Mouse (Mus musculus): ENCODE results near the gene 1110032F04Rik. TPM values are rescaled to one million over a fixed set of nuclear protein-coding genes. Genes with fewer than 3 reads are reported as not detected.

The 1110032F04Rik gene
- total and polyA plus RNA-seq, 3 experiments, result 2.0 to 2.2 TPM; not detected in 1

- TF ChIP-seq MAZ (IDR thresholded peaks at IDR 0.05; ENCODE audit: low read depth, low read length), result no peak
- TF ChIP-seq MAFK (IDR thresholded peaks at IDR 0.05; ENCODE audit: borderline replicate concordance, low read depth, low read length), result no peak
- no peak for TF ChIP-seq USF1 (IDR thresholded peaks at IDR 0.05; ENCODE audit: low read depth, low read length)
- TF ChIP-seq HCFC1 (IDR thresholded peaks at IDR 0.05; ENCODE audit: low read depth, low read length), result no peak
- Histone ChIP-seq H3K9me3 (replicated peaks; ENCODE audit: insufficient read depth, low read length) (no peaks in the 10 kb centered on the region), H3K27me3 (ENCODE audit: control insufficient read depth in 1 of 2, insufficient read depth in 2 of 2, low read length in 2 of 2) (peaks cover 0 to 2% of the 10 kb centered on the region in 2 experiments; a peak in 3 of 4 replicates), H3K36me3 (ENCODE audit: control insufficient read depth in 1 of 2, insufficient read depth in 2 of 2, low read length in 2 of 2) (no peaks in the 10 kb centered on the region), H3K9ac (ENCODE audit: control insufficient read depth, low read depth, low read length, poor library complexity, severe bottlenecking) (no peak overlapping the region), H3K4me1 (ENCODE audit: control insufficient read depth in 1 of 2, insufficient read depth in 2 of 2, low read length in 2 of 2) (no peaks in the 10 kb centered on the region), H3K4me3 (ENCODE audit: control insufficient read depth in 1 of 2, insufficient read depth in 1 of 2, low read depth in 2 of 2, low read length in 2 of 2) (no peak overlapping the region), H3K79me2 (ENCODE audit: control insufficient read depth, insufficient read depth, low read length, poor library complexity) (no peaks in the 10 kb centered on the region), H3K27ac (ENCODE audit: control insufficient read depth, low read depth, low read length) (no peak overlapping the region)
- no peak for DNase-seq (ENCODE audit: low read depth, low spot score)
These were observed 47.5 kb upstream of the 1110032F04Rik start for GRCm38 (mm10) chr3:68821926-68822341.

GRCm38 (mm10) chr3:68823876-68824764, 45.3 kb upstream of the 1110032F04Rik start:
- TF ChIP-seq ZKSCAN1 (IDR thresholded peaks at IDR 0.05; ENCODE audit: low read depth, low read length) (no peak), NRF1 (IDR thresholded peaks at IDR 0.05; ENCODE audit: insufficient read depth, low read depth, low read length, poor library complexity, severe bottlenecking) (no peak), MAZ (IDR thresholded peaks at IDR 0.05; ENCODE audit: low read depth, low read length) (no peak), MXI1 (IDR thresholded peaks at IDR 0.05; ENCODE audit: low read depth, low read length) (no peak), ETS1 (IDR thresholded peaks at IDR 0.05; ENCODE audit: low read depth, low read length) (no peak), ZMIZ1 (IDR thresholded peaks at IDR 0.05; ENCODE audit: low read depth, low read length) (no peak), USF2 (IDR thresholded peaks at IDR 0.05; ENCODE audit: borderline replicate concordance in 1 of 2, insufficient read depth in 1 of 2, low read depth in 1 of 2, low read length in 2 of 2) (no peak), TAL1 (IDR thresholded peaks at IDR 0.05; ENCODE audit: low read length) (no peak), CHD2 (IDR thresholded peaks at IDR 0.05; ENCODE audit: low read length) (no peak), POLR2AphosphoS5 (IDR thresholded peaks at IDR 0.05; ENCODE audit: borderline replicate concordance, low read depth, low read length) (no peak)
- DNase-seq (ENCODE audit: low read depth, low spot score), result no peak

More at GRCm38 (mm10) chr3:68823876-68824764, 45.3 kb upstream of the 1110032F04Rik start:
- Histone ChIP-seq H3K27ac (ENCODE audit: control insufficient read depth, low read depth, low read length) (no peak overlapping the region), H3K9me3 (replicated peaks; ENCODE audit: insufficient read depth, low read length) (no peaks in the 10 kb centered on the region), H3K4me1 (ENCODE audit: control insufficient read depth in 1 of 2, insufficient read depth in 2 of 2, low read length in 2 of 2) (no peaks in the 10 kb centered on the region), H3K36me3 (ENCODE audit: control insufficient read depth in 1 of 2, insufficient read depth in 2 of 2, low read length in 2 of 2) (no peaks in the 10 kb centered on the region), H3K4me3 (ENCODE audit: control insufficient read depth in 1 of 2, insufficient read depth in 1 of 2, low read depth in 2 of 2, low read length in 2 of 2) (no peak overlapping the region), H3K27me3 (ENCODE audit: control insufficient read depth in 1 of 2, insufficient read depth in 2 of 2, low read length in 2 of 2) (no peaks in the 10 kb centered on the region; a peak in 2 of 4 replicates), H3K79me2 (ENCODE audit: control insufficient read depth, insufficient read depth, low read length, poor library complexity) (no peaks in the 10 kb centered on the region), H3K9ac (ENCODE audit: control insufficient read depth, low read depth, low read length, poor library complexity, severe bottlenecking) (no peak overlapping the region)

Measured in MEL (cell line).